Mouse (Mus musculus) cerebellum, adult 2 months (tissue): ENCODE data around the gene Chpt1. TPM values are rescaled to one million over a fixed set of nuclear protein-coding genes. Genes with fewer than 3 reads are reported as not detected.

Experiments
- DNase-seq, 2 experiments: peaks; one replicate each; pipeline ENCODE4 v3.0.0; 2021
- H3K27ac ChIP-seq: fragments of 200-500 bp; 2 replicates; pipeline ENCODE4 v1.5.1; 2012; ENCODE audit warnings: low read length, control low read depth, inconsistent platforms; ENCODE audit not compliant: insufficient read depth
- H3K27me3 ChIP-seq: fragments of 200-500 bp; 2 replicates; pipeline ENCODE4 v1.6.1; 2012; ENCODE audit warnings: inconsistent platforms, mild to moderate bottlenecking, low read length, moderate library complexity; ENCODE audit not compliant: control insufficient read depth, insufficient read depth
- H3K4me1 ChIP-seq: fragments of 200-500 bp; 2 replicates; pipeline ENCODE4 v1.6.1; 2011; ENCODE audit warnings: low read length; ENCODE audit not compliant: control insufficient read depth, insufficient read depth
- H3K4me3 ChIP-seq: fragments of 200-500 bp; replicated peaks from 2 replicates; pipeline ENCODE3; 2011; ENCODE audit warnings: mild to moderate bottlenecking, low read depth, low read length, control low read depth; ENCODE audit not compliant: insufficient read depth
- CTCF ChIP-seq: fragments of 200-500 bp; IDR thresholded peaks from 2 replicates; pipeline ENCODE4 v1.5.1; 2011; ENCODE audit warnings: low read depth, mild to moderate bottlenecking, control low read depth, low read length, moderate library complexity, borderline replicate concordance; ENCODE audit not compliant: insufficient read depth
- POLR2A ChIP-seq: fragments of 200-500 bp; IDR thresholded peaks from 2 replicates; pipeline ENCODE4 v1.6.1; 2011; ENCODE audit warnings: low read length, control low read depth, borderline replicate concordance; ENCODE audit not compliant: insufficient read depth
- WGBS: fragments of 180-500 bp; shearing (Covaris S2); methylation state at CpG from one replicate; pipeline ENCODE4 v1.1.7; 2018; 5-methylcytosine and 5-hydroxymethylcytosine counted together
- polyA plus RNA-seq: library from polyadenylated mRNA; depleted of rRNA; stranded (reverse); fragments of >200 nt; gene quantifications from 2 replicates; pipeline ENCODE4 v1.2.3, GENCODE M21; 2012

Chpt1 gene
- polyA plus RNA-seq, 1 experiment: 38.9 TPM

DNA sequence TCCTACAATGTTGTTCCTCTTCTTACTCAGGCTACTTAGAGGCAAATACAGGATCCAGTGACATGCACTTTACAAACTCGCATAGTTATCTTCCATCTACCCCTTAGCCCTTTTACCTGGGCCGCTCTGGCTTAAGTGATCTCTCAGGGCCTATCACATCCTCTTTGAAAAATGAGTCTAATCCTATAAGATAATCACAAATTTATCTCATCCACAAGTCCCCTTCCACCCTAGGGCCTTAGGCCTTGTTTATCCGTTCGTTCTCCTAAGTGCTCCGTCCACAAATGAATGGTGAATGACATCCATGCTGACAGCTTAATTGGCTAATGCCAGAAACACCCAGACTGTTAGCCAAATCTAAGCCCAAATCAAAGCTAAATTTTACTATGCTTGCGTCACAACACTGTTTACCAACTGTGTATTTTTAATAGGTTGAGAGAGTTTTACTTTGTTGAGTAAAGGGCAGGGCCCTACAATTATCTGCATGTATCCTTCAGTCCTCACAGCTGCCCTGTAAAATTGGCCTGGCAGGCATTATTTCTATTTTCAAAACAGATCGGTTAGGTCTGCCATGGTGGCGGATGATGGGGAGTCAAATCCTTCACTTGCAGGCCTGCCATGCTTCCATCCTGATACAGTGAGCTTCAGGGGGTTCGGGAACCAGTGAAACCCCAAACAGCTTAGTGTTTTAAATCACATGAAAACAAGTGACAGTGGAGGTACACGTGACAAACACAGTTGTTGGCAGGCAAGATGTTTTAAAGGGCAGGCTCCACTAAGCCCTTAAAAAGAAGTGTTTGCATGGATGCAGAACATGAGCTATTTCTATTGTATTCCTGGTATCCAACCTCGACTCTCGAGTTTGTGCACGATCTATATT is 1.7 kb downstream of the Chpt1 start:
- Histone ChIP-seq H3K4me1 (peaks cover 9% of the 10 kb centered on the region), H3K27me3 (no peaks in the 10 kb centered on the region), H3K27ac (no peak overlapping the region; the same call in 1 of the 2 replicates), H3K4me3 (peak overlapping the region; percentile 52)
- DNase-seq: peak; percentile 20 to 29
- 35% methylated on average over 13 of the region's 13 CpGs for WGBS
- no peak for TF ChIP-seq POLR2A
- TF ChIP-seq CTCF: no peak

DNA sequence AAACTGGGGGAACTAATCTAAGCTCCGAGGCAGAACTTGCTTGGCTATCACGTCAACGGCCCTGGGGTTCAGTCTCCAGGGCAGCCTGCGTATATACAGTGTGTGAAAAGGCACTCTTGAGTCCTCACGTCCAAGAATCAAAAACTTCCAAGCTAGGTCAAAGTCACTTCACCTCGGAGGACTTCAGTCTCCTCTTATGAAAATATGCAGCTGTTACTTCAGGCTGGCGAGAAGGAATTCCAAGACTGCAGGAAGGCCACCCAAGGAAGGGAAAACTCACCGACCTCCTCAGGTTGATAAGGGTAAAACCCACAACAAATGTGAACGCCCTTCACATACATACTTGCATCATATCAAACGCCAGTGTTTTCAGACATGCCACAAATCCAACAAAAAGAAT is 2.5 kb downstream of the Chpt1 start:
- H3K27ac ChIP-seq: no peak overlapping the region
- H3K4me1 ChIP-seq: peaks cover 9% of the 10 kb centered on the region
- H3K4me3 ChIP-seq: no peak overlapping the region
- 79% methylated on average over 10 of the region's 10 CpGs for WGBS
- TF ChIP-seq POLR2A (no peak), CTCF (no peak)
- DNase-seq: no peak
- H3K27me3 ChIP-seq: no peaks in the 10 kb centered on the region

DNA sequence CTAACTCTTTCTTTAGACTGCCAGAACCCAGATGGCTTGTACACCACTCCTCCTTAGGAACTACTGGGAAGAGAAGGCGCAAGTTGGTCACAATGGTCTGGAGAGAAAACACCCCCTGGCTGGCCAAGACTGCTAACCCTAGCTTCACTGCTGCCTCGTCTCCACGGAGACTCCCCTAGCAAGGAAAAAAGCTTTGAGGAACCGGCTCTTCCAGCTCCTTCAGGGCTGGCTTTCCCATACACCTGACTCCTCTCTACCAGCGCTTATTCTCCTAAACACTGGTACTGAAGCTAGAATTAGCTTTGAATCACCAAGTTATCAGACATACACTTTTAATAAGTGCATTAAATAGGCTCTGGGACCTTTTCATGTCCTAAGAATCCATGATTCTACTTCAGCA is 3.9 kb downstream of the Chpt1 start:
- H3K4me3 ChIP-seq: no peak overlapping the region
- peaks cover 9% of the 10 kb centered on the region for H3K4me1 ChIP-seq
- 58% methylated on average over 5 of the region's 5 CpGs for WGBS
- DNase-seq: no peak
- H3K27me3 ChIP-seq: no peaks in the 10 kb centered on the region
- TF ChIP-seq POLR2A (no peak), CTCF (no peak)
- H3K27ac ChIP-seq: no peak overlapping the region

DNA sequence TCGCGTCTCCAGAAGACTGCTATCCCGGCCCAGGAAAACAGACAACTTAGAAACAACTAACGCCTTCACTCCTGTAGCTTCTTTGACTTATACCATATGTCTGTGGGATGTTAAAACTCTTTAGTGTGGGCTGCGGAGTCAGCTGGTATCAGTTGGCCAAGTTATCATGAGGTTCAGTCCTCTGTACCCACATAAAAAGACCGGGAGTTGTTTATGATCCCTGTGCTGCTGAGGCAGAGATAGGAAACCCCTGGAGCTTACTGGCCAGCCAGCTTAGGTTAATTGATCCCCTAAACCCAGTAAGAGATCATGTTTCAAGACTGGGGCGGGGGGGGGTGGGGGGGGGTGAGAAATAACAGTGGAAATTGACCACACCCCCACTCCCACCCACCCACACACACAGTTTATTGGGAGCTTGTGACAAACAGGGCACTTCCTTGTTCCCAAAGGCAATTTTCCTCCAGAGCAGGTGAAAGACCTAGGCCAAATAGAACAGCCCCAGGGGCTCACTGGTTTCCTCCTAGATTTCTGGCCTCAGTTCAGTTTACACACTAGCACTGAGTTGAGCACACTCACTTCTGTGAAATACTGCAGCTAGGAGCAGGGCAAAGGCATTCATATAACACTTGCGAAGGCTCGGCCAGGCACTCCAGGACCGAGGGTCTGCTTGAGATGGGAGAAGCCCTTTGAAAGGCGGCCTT is 6.9 kb downstream of the Chpt1 start:
- no peak overlapping the region for H3K27ac ChIP-seq
- peaks cover 9% of the 10 kb centered on the region for H3K4me1 ChIP-seq
- H3K27me3 ChIP-seq: no peaks in the 10 kb centered on the region
- WGBS: 88% methylated on average over 11 of the region's 11 CpGs
- TF ChIP-seq POLR2A: no peak
- no peak for TF ChIP-seq CTCF
- DNase-seq: no peak
- no peak overlapping the region for H3K4me3 ChIP-seq

DNA sequence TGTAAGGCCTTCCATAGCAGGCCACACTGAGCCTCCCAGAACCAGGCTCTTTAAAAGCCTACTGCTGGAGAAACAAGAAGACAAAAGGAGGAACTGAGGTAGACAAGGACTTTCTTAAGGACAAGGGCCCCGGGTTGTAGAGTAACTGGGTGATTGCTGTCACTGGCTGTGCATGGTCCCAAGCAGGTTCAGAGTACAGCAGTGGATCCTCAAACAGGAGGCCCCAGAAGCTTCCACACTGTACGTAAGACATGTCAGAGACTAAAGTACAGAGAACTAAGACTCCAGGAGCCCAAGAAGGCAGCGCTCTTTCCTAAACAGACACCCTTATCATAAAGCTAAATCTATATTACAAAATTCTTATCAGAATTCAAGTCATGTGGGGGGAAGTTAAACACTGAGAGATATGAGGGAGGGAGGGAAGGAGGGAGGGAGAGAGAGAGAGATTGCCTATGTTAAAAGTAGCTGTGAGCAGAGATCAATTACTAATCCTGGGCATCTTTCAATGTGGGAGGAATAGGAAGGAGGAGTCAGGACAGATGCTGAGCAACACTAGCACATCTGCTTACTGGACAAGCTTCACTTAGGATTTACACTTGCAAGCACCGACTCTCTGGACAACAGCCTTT is 8.8 kb downstream of the Chpt1 start:
- 86% methylated on average over 4 of the region's 4 CpGs for WGBS
- no peak for DNase-seq
- H3K4me1 ChIP-seq: no peaks in the 10 kb centered on the region; the same call in 1 of the 2 replicates
- no peak for TF ChIP-seq CTCF
- no peak for TF ChIP-seq POLR2A
- H3K4me3 ChIP-seq: no peak overlapping the region
- no peak overlapping the region for H3K27ac ChIP-seq
- H3K27me3 ChIP-seq: no peaks in the 10 kb centered on the region

DNA sequence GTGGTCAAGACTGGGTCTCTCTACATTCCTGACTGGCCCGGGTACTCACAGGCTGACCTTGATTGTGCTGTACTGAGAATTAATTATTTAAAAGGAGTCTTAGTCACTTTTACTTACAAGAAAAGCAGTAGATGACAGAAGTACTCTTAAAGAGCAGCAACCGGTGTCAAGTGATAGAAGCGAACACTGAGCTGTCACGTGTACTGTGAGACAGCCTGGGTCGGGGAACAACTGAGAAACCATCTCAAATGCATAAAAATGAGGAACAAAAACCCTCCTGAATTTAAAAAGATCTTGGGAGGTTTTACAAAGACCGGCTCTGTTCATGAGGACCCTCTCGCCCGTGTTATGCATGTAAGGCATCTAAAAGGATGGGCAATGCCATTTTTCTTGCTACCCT is 11.2 kb downstream of the Chpt1 start:
- no peaks in the 10 kb centered on the region; the same call in 1 of the 2 replicates for H3K4me1 ChIP-seq
- no peak overlapping the region for H3K27ac ChIP-seq
- no peak for DNase-seq
- WGBS: 86% methylated on average over 8 of the region's 8 CpGs
- no peaks in the 10 kb centered on the region for H3K27me3 ChIP-seq
- TF ChIP-seq CTCF: no peak
- TF ChIP-seq POLR2A: no peak
- H3K4me3 ChIP-seq: no peak overlapping the region

DNA sequence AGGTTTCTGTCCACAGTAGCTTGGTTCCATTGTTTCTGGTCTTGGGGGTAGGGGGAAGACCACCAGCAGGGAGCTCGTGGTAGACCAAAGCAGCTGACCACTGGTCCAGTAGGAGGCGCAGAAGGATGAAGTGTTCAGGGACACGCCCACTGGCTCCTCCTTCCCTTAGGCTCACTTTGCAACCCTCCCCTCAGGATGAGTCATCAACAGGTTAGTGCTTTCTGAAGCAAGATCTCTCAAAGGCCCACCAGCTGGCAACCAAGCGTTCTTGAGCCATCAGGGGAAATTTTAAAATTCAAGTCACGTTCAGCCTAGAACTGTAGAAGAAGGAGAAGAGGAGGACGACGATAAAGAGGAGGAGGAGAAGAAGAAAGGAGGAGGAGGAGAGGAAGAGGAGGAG is 12.2 kb downstream of the Chpt1 start:
- no peak for TF ChIP-seq CTCF
- TF ChIP-seq POLR2A: no peak
- no peak overlapping the region for H3K4me3 ChIP-seq
- no peak for DNase-seq
- WGBS: 62% methylated on average over 7 of the region's 7 CpGs
- no peaks in the 10 kb centered on the region; the same call in 1 of the 2 replicates for H3K4me1 ChIP-seq
- H3K27me3 ChIP-seq: no peaks in the 10 kb centered on the region
- H3K27ac ChIP-seq: no peak overlapping the region
